Mouse (Mus musculus): ENCODE measurements around the gene Thada. TPM values are rescaled to one million over a fixed set of nuclear protein-coding genes. Genes with fewer than 3 reads are reported as not detected.
"Not testable (repeated sequence)": the region's sequence is repeated elsewhere in the genome, so short reads cannot be mapped to it uniquely, and the experiment has no call there.

Gene Thada
- polyA plus RNA-seq, 1 experiment from 2014 or later: 1.6 TPM

- WGBS: 94% methylated on average over 5 of the region's 5 CpGs
- Histone ChIP-seq H3K4me3 (ENCODE audit: low read depth, low read length) (no peak overlapping the region), H3K36me3 (ENCODE audit: control insufficient read depth, insufficient read depth, low read length) (peaks cover 7% of the 10 kb centered on the region; the same call in 1 of the 2 replicates), H3K27ac (replicated peaks) (no peak overlapping the region), H3K27me3 (ENCODE audit: control insufficient read depth, insufficient read depth, low read length) (no peaks in the 10 kb centered on the region), H3K9me3 (ENCODE audit: control insufficient read depth, low read length) (no peaks in the 10 kb centered on the region), H3K4me1 (replicated peaks; ENCODE audit: control insufficient read depth, insufficient read depth) (no peaks in the 10 kb centered on the region), H3K4me2 (replicated peaks; ENCODE audit: low read depth) (no peak overlapping the region), H3K9ac (ENCODE audit: low read length) (no peak overlapping the region)
- TF ChIP-seq EP300 (optimal IDR thresholded peaks at IDR 0.05): no peak
- no peak for TF ChIP-seq CTCF (IDR thresholded peaks at IDR 0.05; ENCODE audit: low read depth)
- no peak for DNase-seq (ENCODE audit: low spot score)
- no peak for ATAC-seq (ENCODE audit: low FRiP score, low TSS enrichment)
Observed at GRCm38 (mm10) chr17:84305074-84305473, 160.9 kb downstream of the Thada start.

DNA sequence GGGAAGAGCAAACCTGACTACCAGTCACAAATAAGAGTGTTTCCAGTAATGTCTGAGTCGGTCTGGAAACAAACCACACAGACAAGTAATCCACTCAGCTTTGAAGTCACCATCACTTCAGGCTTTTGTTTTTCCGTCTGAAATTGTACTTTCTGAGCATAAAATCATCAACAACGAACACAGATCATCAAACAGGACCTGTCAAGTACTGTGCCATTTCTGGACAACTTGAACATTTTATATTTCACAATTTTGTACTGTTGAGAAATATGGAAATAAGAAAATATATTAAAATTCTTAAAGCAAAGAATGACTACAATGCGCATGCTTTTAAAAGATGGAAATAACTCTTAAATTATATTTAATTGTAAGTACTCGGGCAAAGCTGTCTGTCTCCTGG is 161.9 kb downstream of the Thada start:
- no peak for DNase-seq (ENCODE audit: low spot score)
- no peak overlapping the region for H3K9ac ChIP-seq (ENCODE audit: low read length)
- H3K36me3 ChIP-seq (ENCODE audit: control insufficient read depth, insufficient read depth, low read length): peaks cover 3% of the 10 kb centered on the region; the same call in 1 of the 2 replicates
- H3K27ac ChIP-seq (replicated peaks): no peak overlapping the region
- H3K4me1 ChIP-seq (replicated peaks; ENCODE audit: control insufficient read depth, insufficient read depth): no peaks in the 10 kb centered on the region
- 78% methylated on average over 5 of the region's 5 CpGs for WGBS
- no peak for TF ChIP-seq EP300 (optimal IDR thresholded peaks at IDR 0.05)
- H3K27me3 ChIP-seq (ENCODE audit: control insufficient read depth, insufficient read depth, low read length): no peaks in the 10 kb centered on the region
- no peak overlapping the region for H3K4me3 ChIP-seq (ENCODE audit: low read depth, low read length)
- no peak for ATAC-seq (ENCODE audit: low FRiP score, low TSS enrichment)
- H3K9me3 ChIP-seq (ENCODE audit: control insufficient read depth, low read length): no peaks in the 10 kb centered on the region
- no peak overlapping the region for H3K4me2 ChIP-seq (replicated peaks; ENCODE audit: low read depth)

DNA sequence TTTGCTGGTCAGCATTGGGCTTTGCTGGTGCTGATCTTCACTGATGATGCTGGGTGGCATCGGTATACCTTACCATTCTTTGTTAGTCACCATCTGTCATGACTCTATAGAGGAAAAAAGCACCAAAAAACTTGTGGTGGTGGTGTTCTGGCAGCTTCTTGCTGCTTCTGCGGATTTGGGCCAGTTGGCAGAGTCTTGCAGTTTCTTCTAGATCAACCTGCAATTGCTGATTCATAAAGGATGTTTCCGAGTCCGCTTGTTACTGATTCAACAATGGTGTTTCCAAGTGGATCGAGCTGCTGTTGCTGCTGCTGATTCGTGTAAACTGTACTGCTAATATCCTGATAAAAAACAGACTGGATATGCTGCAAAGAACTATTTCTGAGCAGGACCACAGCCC is 168.0 kb downstream of the Thada start:
- no peaks in the 10 kb centered on the region for H3K4me1 ChIP-seq (replicated peaks; ENCODE audit: control insufficient read depth, insufficient read depth)
- H3K27me3 ChIP-seq (ENCODE audit: control insufficient read depth, insufficient read depth, low read length): no peaks in the 10 kb centered on the region
- ATAC-seq (ENCODE audit: low FRiP score, low TSS enrichment) (no peak), DNase-seq (ENCODE audit: low spot score) (no peak)
- H3K36me3 ChIP-seq (ENCODE audit: control insufficient read depth, insufficient read depth, low read length): no peaks in the 10 kb centered on the region
- TF ChIP-seq EP300 (optimal IDR thresholded peaks at IDR 0.05): no peak
- no peak for TF ChIP-seq CTCF (IDR thresholded peaks at IDR 0.05; ENCODE audit: low read depth)
- no peak overlapping the region for H3K4me2 ChIP-seq (replicated peaks; ENCODE audit: low read depth)
- no peaks in the 10 kb centered on the region for H3K9me3 ChIP-seq (ENCODE audit: control insufficient read depth, low read length)
- H3K4me3 ChIP-seq (ENCODE audit: low read depth, low read length): no peak overlapping the region
- no peak overlapping the region for H3K9ac ChIP-seq (ENCODE audit: low read length)
- no peak overlapping the region for H3K27ac ChIP-seq (replicated peaks)
- WGBS: 84% methylated on average over 6 of the region's 6 CpGs

DNA sequence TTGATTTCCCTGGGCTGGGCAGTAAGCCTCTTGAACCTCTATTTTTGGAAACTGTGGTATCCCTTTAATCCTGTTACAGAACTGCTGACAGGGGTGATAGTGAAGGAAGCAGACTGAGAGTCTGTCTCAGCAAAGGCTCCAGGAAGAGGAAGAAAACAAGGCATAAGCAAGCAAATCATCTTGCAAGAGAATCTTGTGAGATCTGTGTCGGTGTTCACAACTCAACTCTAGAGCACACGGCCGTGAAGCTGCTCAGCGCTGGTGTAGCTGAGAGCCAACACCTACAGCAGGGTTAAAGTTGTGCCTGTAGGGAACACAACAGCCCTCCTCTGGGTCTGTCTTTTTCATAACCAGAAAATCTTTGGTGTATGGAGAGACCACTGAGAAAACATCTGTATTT is 172.8 kb downstream of the Thada start:
- no peak overlapping the region for H3K27ac ChIP-seq (replicated peaks)
- 83% methylated on average over 4 of the region's 4 CpGs for WGBS
- H3K4me3 ChIP-seq (ENCODE audit: low read depth, low read length): no peak overlapping the region
- H3K9ac ChIP-seq (ENCODE audit: low read length): no peak overlapping the region
- no peaks in the 10 kb centered on the region for H3K27me3 ChIP-seq (ENCODE audit: control insufficient read depth, insufficient read depth, low read length)
- no peaks in the 10 kb centered on the region for H3K36me3 ChIP-seq (ENCODE audit: control insufficient read depth, insufficient read depth, low read length)
- H3K4me1 ChIP-seq (replicated peaks; ENCODE audit: control insufficient read depth, insufficient read depth): no peaks in the 10 kb centered on the region
- no peak for ATAC-seq (ENCODE audit: low FRiP score, low TSS enrichment)
- TF ChIP-seq CTCF (IDR thresholded peaks at IDR 0.05; ENCODE audit: low read depth) (no peak), EP300 (optimal IDR thresholded peaks at IDR 0.05) (no peak)
- H3K4me2 ChIP-seq (replicated peaks; ENCODE audit: low read depth): no peak overlapping the region
- DNase-seq (ENCODE audit: low spot score): no peak
- no peaks in the 10 kb centered on the region for H3K9me3 ChIP-seq (ENCODE audit: control insufficient read depth, low read length)

- not testable (repeated sequence) for H3K36me3 ChIP-seq (ENCODE audit: control insufficient read depth, insufficient read depth, low read length); H3K27ac ChIP-seq (replicated peaks); DNase-seq (ENCODE audit: low spot score); H3K4me3 ChIP-seq (ENCODE audit: low read depth, low read length); H3K9me3 ChIP-seq (ENCODE audit: control insufficient read depth, low read length); H3K4me2 ChIP-seq (replicated peaks; ENCODE audit: low read depth); H3K9ac ChIP-seq (ENCODE audit: low read length); H3K4me1 ChIP-seq (replicated peaks; ENCODE audit: control insufficient read depth, insufficient read depth); H3K27me3 ChIP-seq (ENCODE audit: control insufficient read depth, insufficient read depth, low read length); ATAC-seq (ENCODE audit: low FRiP score, low TSS enrichment)
- 82% methylated on average over 6 of the region's 6 CpGs for WGBS
Observed at GRCm38 (mm10) chr17:84291228-84291627, 174.8 kb downstream of the Thada start.

- no peak overlapping the region for H3K4me2 ChIP-seq (replicated peaks; ENCODE audit: low read depth)
- no peak overlapping the region for H3K4me3 ChIP-seq (ENCODE audit: low read depth, low read length)
- peak; percentile 72; the same call in 1 of the 2 replicates for ATAC-seq (ENCODE audit: low FRiP score, low TSS enrichment)
- H3K27ac ChIP-seq (replicated peaks): no peak overlapping the region; the same call in 1 of the 2 replicates
- H3K27me3 ChIP-seq (ENCODE audit: control insufficient read depth, insufficient read depth, low read length): no peaks in the 10 kb centered on the region
- H3K9ac ChIP-seq (ENCODE audit: low read length): no peak overlapping the region
- peaks cover 3% of the 10 kb centered on the region; the same call in 1 of the 2 replicates for H3K4me1 ChIP-seq (replicated peaks; ENCODE audit: control insufficient read depth, insufficient read depth)
- H3K36me3 ChIP-seq (ENCODE audit: control insufficient read depth, insufficient read depth, low read length): no peaks in the 10 kb centered on the region
- no peak for TF ChIP-seq EP300 (optimal IDR thresholded peaks at IDR 0.05)
- TF ChIP-seq CTCF (IDR thresholded peaks at IDR 0.05; ENCODE audit: low read depth): no peak
- no peak for DNase-seq (ENCODE audit: low spot score)
- WGBS: 55% methylated on average over 8 of the region's 8 CpGs
- H3K9me3 ChIP-seq (ENCODE audit: control insufficient read depth, low read length): no peaks in the 10 kb centered on the region
Observed at GRCm38 (mm10) chr17:84287675-84288420, 178.2 kb downstream of the Thada start.

Data from stomach, postnatal 0 days (tissue).